Mouse (Mus musculus) cerebellum, postnatal 25 days (tissue): ENCODE measurements around the gene Gdpd2.

Experiments used
- DNase-seq, 2 experiments: peaks; one replicate each; pipeline ENCODE4 v3.0.0; 2021; ENCODE audit warnings: mixed read lengths in 2 of 2

Gene Gdpd2

GRCm38 (mm10) chrX:100729665-100730188, at the start of gene Gdpd2:
TSS of gene Gdpd2 (plus strand) at chrX:100729873.
- DNase-seq = peak; percentile 56 to 69

DNA sequence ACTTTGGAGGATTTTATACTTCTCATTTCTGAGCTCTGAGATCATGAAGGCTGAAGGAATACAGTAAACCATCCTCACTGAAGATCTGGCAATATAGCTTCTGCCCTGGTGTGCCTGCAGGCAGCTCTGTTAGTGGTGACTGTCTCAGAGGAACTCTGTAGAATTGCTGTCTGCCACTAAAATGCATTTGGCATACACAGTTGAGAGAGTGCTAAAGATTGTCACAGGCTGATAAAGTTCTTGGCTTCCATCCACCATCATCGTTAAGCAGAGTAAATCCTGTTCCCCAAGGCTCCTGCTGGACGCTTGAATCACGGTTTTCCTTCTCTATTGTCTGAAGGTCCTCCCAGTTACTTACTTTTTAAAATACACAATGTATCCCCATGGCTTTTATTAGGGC, 43.1 kb upstream of the Gdpd2 start:
- DNase-seq = no peak

- DNase-seq = no peak
These were observed 42.2 kb upstream of the Gdpd2 start for GRCm38 (mm10) chrX:100687360-100688032.

DNA sequence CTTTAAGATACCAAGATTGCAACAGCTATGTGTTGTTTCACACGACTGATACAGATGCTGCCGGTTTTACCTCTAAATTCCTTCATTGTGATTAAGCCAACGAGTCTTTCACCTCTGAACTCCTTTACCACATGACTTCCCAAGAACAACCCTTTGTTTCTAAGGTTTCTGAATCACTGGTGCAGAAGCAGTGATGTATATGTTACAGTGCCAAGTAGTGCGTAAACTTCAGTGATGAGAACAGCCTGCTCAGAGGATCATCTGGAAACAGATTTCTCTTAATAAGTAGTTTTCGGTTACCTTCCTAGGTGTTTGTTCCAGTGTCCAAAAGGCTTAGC, 41.7 kb upstream of the Gdpd2 start:
- no peak for DNase-seq

GRCm38 (mm10) chrX:100696776-100697175, 32.9 kb upstream of the Gdpd2 start:
- no peak for DNase-seq

DNA sequence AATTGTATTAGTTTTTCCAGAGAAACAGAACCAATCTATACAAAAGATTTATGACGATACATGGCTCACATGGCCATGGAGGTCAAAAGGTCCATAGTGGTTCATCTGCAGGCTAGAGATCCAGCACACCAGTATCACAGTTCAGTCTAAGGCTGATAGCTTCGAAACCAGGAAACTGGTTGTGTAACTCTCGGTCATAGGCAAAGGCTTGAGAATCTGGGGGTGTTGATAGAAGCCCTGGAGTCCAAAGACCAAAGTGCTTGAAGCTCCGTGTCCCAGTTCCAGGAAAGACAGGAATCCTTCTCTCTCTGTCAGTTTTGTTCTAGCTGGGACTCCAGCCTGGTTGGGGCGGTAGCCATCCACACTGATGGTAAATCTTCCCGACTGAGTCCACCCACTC, 21.6 kb upstream of the Gdpd2 start:
- no peak for DNase-seq

- no peak for DNase-seq
These were observed 13.5 kb upstream of the Gdpd2 start for GRCm38 (mm10) chrX:100716173-100716572.

- peak in 1 of 2 experiments; percentile 25 for DNase-seq
These were observed 726 bp upstream of the Gdpd2 start for GRCm38 (mm10) chrX:100728947-100729346.

DNA sequence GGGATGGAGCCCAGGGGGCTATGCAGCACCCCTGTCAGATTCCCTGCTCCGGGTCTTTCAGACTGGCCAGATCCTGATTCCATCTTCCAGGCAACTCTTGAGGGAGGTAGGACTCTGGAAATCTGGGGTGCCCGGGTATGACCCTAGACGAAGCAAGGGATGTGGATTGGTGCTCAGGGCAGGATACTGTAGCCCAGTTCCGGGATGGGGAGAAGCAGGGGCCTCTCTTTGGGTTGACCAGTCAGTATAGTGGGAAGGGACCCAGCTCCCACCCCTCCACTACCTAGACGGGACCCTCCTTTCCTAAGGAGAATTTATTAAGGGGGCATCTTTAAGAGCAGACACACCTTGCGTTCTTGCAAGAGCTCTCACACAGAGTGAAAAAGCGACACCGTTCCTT, 593 bp downstream of the Gdpd2 start:
- DNase-seq = no peak

- DNase-seq = no peak
These were observed 4.7 kb downstream of the Gdpd2 start for GRCm38 (mm10) chrX:100734359-100734758.

- peak; percentile 66 to 80 for DNase-seq
These were observed 9.2 kb downstream of the Gdpd2 start for GRCm38 (mm10) chrX:100738918-100739317.

GRCm38 (mm10) chrX:100739443-100739842, 9.8 kb downstream of the Gdpd2 start:
- DNase-seq = peak; percentile 30 to 34

- DNase-seq = no peak
These were observed 11.1 kb downstream of the Gdpd2 start for GRCm38 (mm10) chrX:100740785-100741184.

DNA sequence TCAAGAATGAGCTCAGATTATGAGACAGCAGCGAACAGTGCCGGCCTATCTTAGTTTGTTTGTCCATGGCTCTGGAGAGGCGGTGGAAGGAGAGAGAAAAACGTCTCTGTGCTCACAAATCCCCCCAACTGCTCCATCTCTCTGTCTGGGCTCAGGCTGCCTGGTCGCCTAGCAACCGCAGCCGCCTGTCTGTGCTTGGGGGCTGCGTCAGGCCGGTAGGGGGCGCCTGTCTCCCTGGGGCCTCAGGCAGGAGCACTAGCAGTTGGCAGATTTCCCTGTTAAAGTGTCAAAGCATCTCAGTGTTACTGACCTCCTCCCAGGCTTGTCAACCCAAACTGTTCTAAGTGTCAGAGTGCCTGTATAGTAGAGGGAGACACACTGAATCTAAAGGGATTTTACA, 12.3 kb downstream of the Gdpd2 start:
- DNase-seq = peak; percentile 65 to 77

GRCm38 (mm10) chrX:100765855-100766254, 36.2 kb downstream of the Gdpd2 start:
- peak in 1 of 2 experiments; percentile 32 for DNase-seq

DNA sequence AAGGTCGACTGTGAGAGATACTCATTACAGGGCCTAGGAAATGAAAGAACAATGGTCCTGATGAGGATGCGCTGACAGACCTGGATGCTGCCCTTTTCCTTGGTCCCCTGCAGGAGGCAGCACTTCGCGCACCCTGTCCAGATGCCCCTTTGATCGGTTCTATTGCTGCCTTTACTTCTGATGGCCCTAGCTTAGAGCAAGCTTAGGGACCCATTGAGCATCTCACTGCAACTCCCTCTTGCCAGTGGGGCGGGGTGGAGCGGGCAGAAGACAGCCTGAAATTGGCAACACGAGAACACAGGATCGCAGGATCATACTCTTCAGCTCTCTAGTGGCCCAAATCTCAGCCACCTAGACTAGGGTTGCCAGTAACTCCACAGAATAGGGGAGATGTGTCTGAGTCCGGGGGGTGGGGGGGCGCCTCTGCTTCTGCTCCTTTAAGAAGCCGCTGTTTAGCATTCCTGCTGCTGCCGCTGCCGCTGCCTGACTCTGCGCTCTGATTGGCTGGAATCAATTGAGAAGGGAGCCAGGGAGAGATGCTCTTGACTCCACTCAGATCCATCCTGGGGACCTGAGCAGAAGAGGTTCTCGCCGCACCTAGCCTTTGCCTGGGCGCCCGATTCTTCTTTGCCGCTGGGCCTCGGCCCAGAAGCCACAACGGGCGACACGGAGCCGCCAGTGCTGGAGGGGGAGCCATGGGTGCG, 37.7 kb downstream of the Gdpd2 start, which contains the start of gene Dlg3:
Gene Dlg3, plus strand, starts transcription at position 542 of the 704 bp plus-strand sequence.
- DNase-seq = peak; percentile 74 to 79

- DNase-seq = peak in 1 of 2 experiments; percentile 27
These were observed 38.4 kb downstream of the Gdpd2 start for GRCm38 (mm10) chrX:100767885-100768626.

GRCm38 (mm10) chrX:100769281-100769680, 39.6 kb downstream of the Gdpd2 start:
- peak; percentile 42 to 45 for DNase-seq

DNA sequence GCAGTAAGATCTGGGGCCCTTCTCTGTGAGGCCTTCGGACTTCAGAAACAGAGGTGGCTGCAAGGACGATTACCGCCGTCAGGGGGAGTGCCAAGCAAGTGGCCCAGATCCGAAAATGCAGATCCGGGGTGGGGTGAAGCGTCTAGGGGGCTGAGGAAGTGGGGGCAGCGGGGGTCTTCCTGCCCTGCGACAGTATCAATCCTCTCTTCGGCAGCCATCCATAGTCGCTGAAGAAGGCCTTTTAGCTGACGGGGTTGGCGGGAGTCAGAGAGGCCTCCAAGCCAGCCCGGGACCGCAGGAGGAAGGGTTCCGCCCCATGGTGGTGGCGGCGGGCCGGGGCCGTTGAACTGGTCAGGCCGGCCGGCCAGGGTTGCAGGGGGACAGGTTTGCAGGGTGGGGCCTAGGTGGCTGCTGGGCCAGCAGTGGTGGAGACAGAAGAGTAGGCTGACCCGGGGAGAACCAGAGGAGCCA, 44.7 kb downstream of the Gdpd2 start:
- DNase-seq = peak; percentile 58 to 73

GRCm38 (mm10) chrX:100775405-100775804, 45.7 kb downstream of the Gdpd2 start:
- no peak for DNase-seq

DNA sequence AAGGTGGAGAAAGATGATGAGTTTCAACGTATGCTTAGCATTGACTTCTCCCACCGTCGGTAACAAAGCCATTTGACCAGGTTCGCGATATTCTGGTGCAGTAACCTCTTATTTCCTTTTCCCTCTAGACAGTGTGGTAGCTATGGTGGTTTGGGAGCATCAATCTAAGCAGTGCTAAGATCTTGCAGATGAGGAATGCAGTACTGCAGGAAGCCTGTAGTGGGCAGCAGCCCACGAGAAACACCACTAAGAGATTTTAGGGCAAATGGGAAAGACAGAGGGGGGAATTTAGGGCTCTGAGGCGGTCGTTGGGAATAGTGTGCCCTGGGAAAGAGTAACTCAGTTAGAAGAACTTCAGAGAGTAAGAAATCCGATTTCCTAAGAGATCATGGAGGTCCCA, 46.8 kb downstream of the Gdpd2 start:
- DNase-seq = peak; percentile 74 to 80

- peak; percentile 69 to 83 for DNase-seq
These were observed 47.4 kb downstream of the Gdpd2 start for GRCm38 (mm10) chrX:100776985-100777654.
